Mouse (Mus musculus) liver, postnatal 0 days (tissue): ENCODE measurements at regions not wholly inside any gene's neighbourhood (a gene's known extent, or its start where the extent isn't known, plus 50 kb on each side); places are given as distances from the start of the nearest gene placed in this dataset.

Experiments
- CTCF ChIP-seq: sonication (generic); IDR thresholded peaks from 2 replicates; pipeline ENCODE4 v1.5.1; 2016; ENCODE audit warnings: antibody characterized with exemption, low read depth
- EP300 ChIP-seq: IDR thresholded peaks from 2 replicates; pipeline ENCODE4 v1.6.1; 2016; ENCODE audit warnings: antibody characterized with exemption, low read depth, mild to moderate bottlenecking

DNA sequence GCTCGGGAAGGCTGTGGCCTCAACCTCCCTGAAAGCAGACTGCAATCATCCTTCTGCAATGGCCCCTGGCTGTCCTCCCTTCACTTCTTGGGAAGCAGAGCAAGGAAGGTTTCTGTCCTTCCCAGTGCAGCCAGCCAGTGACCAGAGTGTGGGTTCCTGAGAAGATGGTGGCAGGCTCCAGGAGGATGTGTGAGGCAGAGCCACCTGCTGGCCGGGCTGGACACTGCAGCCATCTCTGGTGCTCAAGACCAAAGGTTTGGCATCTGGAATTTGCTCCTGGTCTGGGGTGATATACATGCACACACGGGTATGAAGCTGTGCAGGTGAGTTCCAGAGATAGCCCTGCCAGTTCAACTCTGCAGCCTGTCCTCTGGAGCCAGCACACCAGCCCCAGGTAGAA lies 227.2 kb upstream of the Irx4 start:
- TF ChIP-seq CTCF (peak; percentile 76), EP300 (no peak)
